Mouse (Mus musculus): ENCODE data around the gene Crp.

GRCm38 (mm10) chr1:172828975-172829374 lies 131.1 kb downstream of the Crp start:
- TF ChIP-seq CTCF (IDR thresholded peaks at IDR 0.05; ENCODE audit: control insufficient read depth, insufficient read depth, insufficient read length): no peak
- TF ChIP-seq MYOD1 (IDR thresholded peaks at IDR 0.05; ENCODE audit: control insufficient read depth, insufficient read length, low read depth): no peak
- TF ChIP-seq MYOG (IDR thresholded peaks at IDR 0.05; ENCODE audit: control insufficient read depth, extremely low read depth, insufficient read length): no peak
- no peak for TF ChIP-seq USF1 (IDR thresholded peaks at IDR 0.05; ENCODE audit: low read depth)
- TF ChIP-seq MAX (IDR thresholded peaks at IDR 0.05): no peak
